Mouse (Mus musculus) C2C12 (cell line): Measurements from ENCODE around the gene Dpp10.

Experiments used
- CTCF ChIP-seq: IDR thresholded peaks from one replicate; pipeline ENCODE4 v1.5.1; 2011; ENCODE audit not compliant: control insufficient read depth, insufficient read depth, insufficient read length
- USF1 ChIP-seq: IDR thresholded peaks from one replicate; pipeline ENCODE4 v1.6.1; 2011; ENCODE audit warnings: low read depth, mild to moderate bottlenecking, control low read depth, moderate library complexity

GRCm38 (mm10) chr1:124041559-124041958 is 3.8 kb downstream of the Dpp10 start:
- TF ChIP-seq USF1: no peak
- no peak for TF ChIP-seq CTCF
